Mouse (Mus musculus): ENCODE results near the gene Gpd1. TPM values are rescaled to one million over a fixed set of nuclear protein-coding genes. Genes with fewer than 3 reads are reported as not detected.

The Gpd1 gene
- polyA plus RNA-seq, 1 experiment from 2014 or later: 33.0 TPM

DNA sequence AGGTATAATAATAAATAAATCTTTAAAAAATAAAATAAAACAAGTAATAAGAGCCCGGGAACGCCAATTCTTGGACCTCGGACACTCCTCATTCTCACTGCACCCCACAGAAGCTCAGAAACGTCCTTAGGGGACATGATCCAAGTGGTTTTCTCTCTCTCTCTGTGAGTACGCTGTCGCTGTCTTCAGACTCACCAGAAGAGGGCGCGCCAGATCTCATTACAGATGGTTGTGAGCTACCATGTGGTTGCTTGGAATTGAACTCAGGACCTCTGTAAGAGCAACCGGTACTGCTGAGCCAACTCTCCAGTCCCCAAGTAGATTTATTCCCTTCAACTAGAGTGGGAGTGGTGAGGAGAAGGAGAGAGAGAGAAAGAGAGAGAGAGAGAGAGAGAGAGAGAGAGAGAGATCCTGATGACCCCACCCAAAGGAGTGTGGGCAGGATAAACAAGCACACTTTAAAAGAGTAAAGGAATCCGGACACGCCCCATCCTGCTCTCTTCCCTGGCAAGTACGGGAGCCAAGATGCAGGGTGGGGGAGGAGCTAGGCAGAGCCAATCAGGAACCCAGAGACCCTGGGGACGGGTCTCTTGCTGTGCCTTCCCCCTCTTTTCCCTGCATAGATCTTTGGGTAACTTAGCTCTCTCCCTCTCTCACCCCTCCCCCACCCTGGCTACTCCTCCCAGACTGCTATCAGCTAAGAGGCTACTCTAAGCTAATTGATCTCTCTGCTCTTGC lies 39.1 kb upstream of the Gpd1 start:
- 0 out of 2 replicates have a peak, but pooled peaks have one; percentile 50 for ATAC-seq
- Histone ChIP-seq H3K4me3 (ENCODE audit: low read length) (no peak overlapping the region), H3K36me3 (ENCODE audit: control insufficient read depth, insufficient read depth, low read length) (no peaks in the 10 kb centered on the region), H3K9ac (ENCODE audit: low read depth, low read length) (no peak overlapping the region), H3K4me1 (ENCODE audit: control insufficient read depth, insufficient read depth, low read length) (0 out of 2 replicates have a peak, but pooled peaks cover 2% of the 10 kb centered on the region), H3K27me3 (replicated peaks; ENCODE audit: control insufficient read depth, insufficient read depth, low read length) (peaks cover 3% of the 10 kb centered on the region; the same call in 1 of the 2 replicates), H3K9me3 (ENCODE audit: control insufficient read depth, low read length) (no peaks in the 10 kb centered on the region), H3K27ac (ENCODE audit: low read length) (no peak overlapping the region), H3K4me2 (ENCODE audit: low read depth, low read length) (no peak overlapping the region)
- WGBS: 12% methylated on average over 13 of the region's 13 CpGs

DNA sequence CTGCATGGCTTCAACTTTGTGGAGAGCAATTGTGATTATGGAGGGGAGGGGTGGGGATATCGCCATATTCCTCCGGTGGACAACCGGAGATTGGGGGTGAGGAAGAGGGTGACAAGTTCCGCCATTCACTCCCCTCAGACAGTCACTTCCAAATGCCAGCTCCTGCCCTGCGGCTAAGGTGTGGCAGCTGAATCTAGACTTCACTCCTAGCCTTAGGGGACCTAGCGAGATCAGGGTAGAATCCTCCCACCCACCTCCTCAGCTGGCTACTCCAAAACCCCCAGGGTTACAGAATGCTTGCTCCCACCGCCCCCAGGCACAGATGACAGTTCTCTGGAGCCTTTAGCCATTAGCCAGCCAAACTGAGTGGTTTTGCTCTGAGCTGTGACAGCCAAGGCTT lies 38.3 kb upstream of the Gpd1 start:
- Histone ChIP-seq H3K4me3 (ENCODE audit: low read length) (no peak overlapping the region), H3K27me3 (replicated peaks; ENCODE audit: control insufficient read depth, insufficient read depth, low read length) (no peaks in the 10 kb centered on the region), H3K9ac (ENCODE audit: low read depth, low read length) (no peak overlapping the region), H3K36me3 (ENCODE audit: control insufficient read depth, insufficient read depth, low read length) (no peaks in the 10 kb centered on the region), H3K27ac (ENCODE audit: low read length) (no peak overlapping the region), H3K9me3 (ENCODE audit: control insufficient read depth, low read length) (no peaks in the 10 kb centered on the region), H3K4me2 (ENCODE audit: low read depth, low read length) (no peak overlapping the region), H3K4me1 (ENCODE audit: control insufficient read depth, insufficient read depth, low read length) (0 out of 2 replicates have a peak, but pooled peaks cover 2% of the 10 kb centered on the region)
- WGBS: 66% methylated on average over 7 of the region's 7 CpGs
- ATAC-seq: no peak

DNA sequence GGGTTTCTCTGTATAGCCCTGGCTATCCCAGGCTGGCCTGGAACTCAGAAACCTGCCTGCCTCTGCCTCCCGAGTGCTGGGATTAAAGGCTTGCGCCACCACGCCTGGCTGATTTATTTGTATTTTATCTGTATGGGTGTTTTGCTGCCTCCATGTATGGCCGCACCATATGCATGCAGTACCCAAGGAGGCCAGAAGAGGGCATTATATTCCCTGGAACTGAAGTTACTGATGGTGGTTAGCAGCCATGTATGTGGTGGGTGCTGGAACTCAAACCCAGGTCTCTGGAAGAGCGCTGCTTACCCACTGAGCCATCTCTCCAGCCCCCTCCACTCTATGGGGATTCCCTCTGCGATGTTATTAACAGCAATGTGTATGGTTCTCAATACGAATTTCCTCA lies 34.4 kb upstream of the Gpd1 start:
- 87% methylated on average over 7 of the region's 7 CpGs for WGBS

DNA sequence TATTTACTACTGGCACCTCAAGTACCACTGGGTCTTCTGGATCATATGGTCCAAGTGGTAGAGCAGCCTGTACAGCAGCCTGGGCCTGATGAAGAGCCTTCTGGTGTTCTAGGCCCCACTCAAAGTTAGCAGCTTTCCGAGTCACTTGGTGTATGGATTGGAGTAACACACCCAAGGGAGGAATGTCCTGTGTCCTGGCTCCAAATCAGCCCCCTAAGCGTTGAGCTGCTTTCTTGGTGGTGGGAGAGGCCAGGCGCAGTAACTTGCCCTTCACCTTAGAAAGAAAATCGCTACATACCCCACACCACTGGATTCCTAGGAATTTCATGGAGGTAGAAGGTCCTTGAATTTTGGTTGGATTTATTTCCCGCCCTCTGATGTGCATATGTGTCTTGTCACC lies 33.2 kb upstream of the Gpd1 start:
- ATAC-seq: no peak
- no peaks in the 10 kb centered on the region for H3K9me3 ChIP-seq (ENCODE audit: control insufficient read depth, low read length)

More for the DNA sequence above, 34.4 kb upstream of the Gpd1 start:
- no peak for ATAC-seq
- Histone ChIP-seq H3K36me3 (ENCODE audit: control insufficient read depth, insufficient read depth, low read length) (no peaks in the 10 kb centered on the region), H3K4me2 (ENCODE audit: low read depth, low read length) (no peak overlapping the region), H3K9me3 (ENCODE audit: control insufficient read depth, low read length) (no peaks in the 10 kb centered on the region), H3K9ac (ENCODE audit: low read depth, low read length) (no peak overlapping the region), H3K4me1 (ENCODE audit: control insufficient read depth, insufficient read depth, low read length) (0 out of 2 replicates have a peak, but pooled peaks cover 2% of the 10 kb centered on the region), H3K27me3 (replicated peaks; ENCODE audit: control insufficient read depth, insufficient read depth, low read length) (no peaks in the 10 kb centered on the region), H3K27ac (ENCODE audit: low read length) (no peak overlapping the region), H3K4me3 (ENCODE audit: low read length) (no peak overlapping the region)

DNA sequence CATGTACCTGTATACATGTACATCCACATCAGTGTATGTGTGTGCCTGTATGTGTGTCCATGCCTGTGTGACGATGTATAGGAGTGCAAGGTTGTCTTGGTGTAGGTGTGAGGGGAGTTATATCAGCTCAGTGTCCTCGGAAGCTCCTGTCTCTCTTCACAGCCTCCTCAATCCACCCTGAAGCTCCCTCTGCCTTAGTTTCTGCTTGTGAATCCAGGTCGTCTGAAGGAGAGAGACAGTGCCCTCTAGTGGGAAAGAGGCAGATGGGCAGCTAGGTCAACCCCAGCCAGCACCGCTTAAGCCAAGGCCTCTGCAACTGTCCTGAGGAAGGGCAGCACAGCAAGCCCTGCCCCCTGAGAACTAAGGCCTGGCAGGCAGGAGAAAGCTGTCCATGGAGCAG lies 28.6 kb upstream of the Gpd1 start:
- Histone ChIP-seq H3K9ac (ENCODE audit: low read depth, low read length) (0 out of 2 replicates have a peak overlapping the region, but pooled peaks have one; percentile 38), H3K4me3 (ENCODE audit: low read length) (no peak overlapping the region), H3K4me1 (ENCODE audit: control insufficient read depth, insufficient read depth, low read length) (no peaks in the 10 kb centered on the region), H3K36me3 (ENCODE audit: control insufficient read depth, insufficient read depth, low read length) (no peaks in the 10 kb centered on the region), H3K9me3 (ENCODE audit: control insufficient read depth, low read length) (no peaks in the 10 kb centered on the region), H3K27ac (ENCODE audit: low read length) (no peak overlapping the region), H3K27me3 (replicated peaks; ENCODE audit: control insufficient read depth, insufficient read depth, low read length) (peaks cover 7% of the 10 kb centered on the region), H3K4me2 (ENCODE audit: low read depth, low read length) (no peak overlapping the region)
- peak; percentile 56 for ATAC-seq
- WGBS: 2% methylated on average over 4 of the region's 4 CpGs

More for the DNA sequence above, 33.2 kb upstream of the Gpd1 start:
- H3K36me3 ChIP-seq (ENCODE audit: control insufficient read depth, insufficient read depth, low read length): no peaks in the 10 kb centered on the region
- no peak overlapping the region for H3K27ac ChIP-seq (ENCODE audit: low read length)
- no peaks in the 10 kb centered on the region for H3K27me3 ChIP-seq (replicated peaks; ENCODE audit: control insufficient read depth, insufficient read depth, low read length)
- no peak overlapping the region for H3K4me2 ChIP-seq (ENCODE audit: low read depth, low read length)
- 92% methylated on average over 5 of the region's 5 CpGs for WGBS
- no peak overlapping the region for H3K9ac ChIP-seq (ENCODE audit: low read depth, low read length)
- no peak overlapping the region for H3K4me3 ChIP-seq (ENCODE audit: low read length)
- no peaks in the 10 kb centered on the region for H3K4me1 ChIP-seq (ENCODE audit: control insufficient read depth, insufficient read depth, low read length)

DNA sequence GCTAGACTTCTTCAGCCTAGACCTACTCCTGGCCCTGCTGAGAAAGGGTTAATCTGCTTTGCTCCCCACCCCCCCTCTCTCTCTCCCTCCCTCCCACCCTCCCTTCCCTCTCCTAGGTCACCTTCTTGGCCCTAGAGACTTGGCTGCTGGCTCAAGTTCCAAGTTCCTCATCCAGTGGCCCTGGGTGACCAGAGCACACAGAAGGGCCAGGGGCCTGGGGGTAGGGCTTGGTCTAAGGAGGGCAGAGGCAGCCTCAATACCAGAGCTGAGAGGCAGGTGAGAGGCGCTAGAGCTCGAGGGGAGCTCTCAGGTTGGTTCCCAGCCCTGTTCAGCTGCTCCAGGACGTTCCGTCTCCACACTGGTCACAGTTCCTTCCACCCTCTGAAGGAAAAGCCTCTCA lies 26.4 kb upstream of the Gpd1 start:
- H3K27me3 ChIP-seq (replicated peaks; ENCODE audit: control insufficient read depth, insufficient read depth, low read length): peaks cover 7% of the 10 kb centered on the region
- H3K9me3 ChIP-seq (ENCODE audit: control insufficient read depth, low read length): no peaks in the 10 kb centered on the region
- no peak for ATAC-seq
- H3K9ac ChIP-seq (ENCODE audit: low read depth, low read length): no peak overlapping the region
- no peaks in the 10 kb centered on the region for H3K4me1 ChIP-seq (ENCODE audit: control insufficient read depth, insufficient read depth, low read length)
- H3K4me2 ChIP-seq (ENCODE audit: low read depth, low read length): no peak overlapping the region
- H3K36me3 ChIP-seq (ENCODE audit: control insufficient read depth, insufficient read depth, low read length): no peaks in the 10 kb centered on the region
- no peak overlapping the region for H3K4me3 ChIP-seq (ENCODE audit: low read length)
- no peak overlapping the region for H3K27ac ChIP-seq (ENCODE audit: low read length)
- 23% methylated on average over 4 of the region's 4 CpGs for WGBS

DNA sequence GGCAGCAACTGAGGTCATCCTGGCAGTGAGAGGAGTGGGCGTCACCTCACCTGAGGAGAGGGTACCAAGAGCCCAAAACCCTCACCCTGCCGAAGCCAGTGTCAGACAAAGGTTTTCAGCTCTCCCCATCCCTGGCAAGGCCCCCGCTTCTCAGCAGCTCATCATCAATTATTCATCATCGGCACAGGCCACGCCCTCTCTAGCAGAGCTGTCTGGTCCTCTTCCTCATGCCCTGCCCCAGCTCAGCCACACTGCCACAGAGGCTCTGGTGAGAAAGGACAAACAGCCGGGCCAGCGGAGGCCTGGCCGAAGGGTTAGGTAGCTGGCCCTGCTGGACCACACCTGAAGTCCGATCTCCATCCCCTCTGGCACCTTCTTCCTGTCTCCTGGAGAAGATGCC lies 25.3 kb upstream of the Gpd1 start:
- Histone ChIP-seq H3K27ac (ENCODE audit: low read length) (no peak overlapping the region), H3K36me3 (ENCODE audit: control insufficient read depth, insufficient read depth, low read length) (no peaks in the 10 kb centered on the region), H3K9me3 (ENCODE audit: control insufficient read depth, low read length) (no peaks in the 10 kb centered on the region), H3K27me3 (replicated peaks; ENCODE audit: control insufficient read depth, insufficient read depth, low read length) (peaks cover 7% of the 10 kb centered on the region), H3K9ac (ENCODE audit: low read depth, low read length) (no peak overlapping the region), H3K4me3 (ENCODE audit: low read length) (no peak overlapping the region), H3K4me2 (ENCODE audit: low read depth, low read length) (no peak overlapping the region), H3K4me1 (ENCODE audit: control insufficient read depth, insufficient read depth, low read length) (no peaks in the 10 kb centered on the region)
- 44% methylated on average over 9 of the region's 9 CpGs for WGBS
- ATAC-seq: no peak

DNA sequence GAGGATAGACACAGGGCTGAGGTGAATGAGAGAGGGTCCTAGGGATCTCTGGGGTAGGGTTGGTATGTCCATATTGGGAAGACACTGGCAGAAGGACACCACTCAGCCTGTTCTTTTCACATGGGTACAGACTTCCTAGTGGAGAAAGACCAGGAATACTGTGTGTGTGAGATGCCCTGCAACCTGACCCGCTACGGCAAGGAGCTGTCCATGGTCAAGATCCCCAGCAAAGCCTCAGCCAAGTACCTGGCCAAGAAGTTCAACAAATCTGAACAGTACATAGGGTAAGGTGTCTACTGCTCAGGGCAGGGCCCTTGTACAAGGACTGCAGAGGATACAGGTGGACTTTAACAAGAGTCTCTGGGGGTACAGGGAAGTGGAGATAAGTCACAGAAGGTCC lies 20.0 kb upstream of the Gpd1 start:
- no peaks in the 10 kb centered on the region for H3K36me3 ChIP-seq (ENCODE audit: control insufficient read depth, insufficient read depth, low read length)
- H3K9me3 ChIP-seq (ENCODE audit: control insufficient read depth, low read length): no peaks in the 10 kb centered on the region
- H3K4me1 ChIP-seq (ENCODE audit: control insufficient read depth, insufficient read depth, low read length): peaks cover 16% of the 10 kb centered on the region
- H3K27ac ChIP-seq (ENCODE audit: low read length): no peak overlapping the region
- H3K4me2 ChIP-seq (ENCODE audit: low read depth, low read length): no peak overlapping the region
- H3K4me3 ChIP-seq (ENCODE audit: low read length): no peak overlapping the region
- WGBS: 11% methylated on average over 2 of the region's 2 CpGs
- no peak overlapping the region for H3K9ac ChIP-seq (ENCODE audit: low read depth, low read length)
- 0 out of 2 replicates have a peak, but pooled peaks cover 7% of the 10 kb centered on the region for H3K27me3 ChIP-seq (replicated peaks; ENCODE audit: control insufficient read depth, insufficient read depth, low read length)
- no peak for ATAC-seq

DNA sequence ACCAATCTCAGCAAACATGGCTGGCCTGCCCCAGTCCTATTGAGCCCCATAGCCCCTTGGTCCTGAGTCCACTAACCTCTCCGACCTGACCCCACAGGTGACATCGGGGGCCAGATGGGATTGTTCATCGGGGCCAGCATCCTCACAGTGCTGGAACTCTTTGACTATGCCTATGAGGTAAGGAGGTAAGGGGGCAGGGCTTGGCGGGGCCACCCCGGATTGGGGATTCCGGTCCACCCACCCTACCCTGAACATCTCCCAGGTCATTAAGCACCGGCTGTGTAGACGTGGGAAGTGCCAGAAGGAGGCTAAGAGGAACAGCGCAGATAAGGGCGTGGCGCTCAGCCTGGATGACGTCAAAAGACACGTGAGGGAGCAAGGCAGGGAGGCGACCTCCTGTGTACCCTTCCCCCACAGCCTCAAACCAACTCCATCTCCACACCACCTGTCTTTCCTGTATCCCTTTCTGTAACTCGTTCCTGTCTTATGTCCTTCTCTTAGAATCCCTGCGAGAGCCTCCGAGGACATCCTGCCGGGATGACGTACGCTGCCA lies 18.7 kb upstream of the Gpd1 start:
- Histone ChIP-seq H3K4me2 (ENCODE audit: low read depth, low read length) (no peak overlapping the region; the same call in 1 of the 2 replicates), H3K27me3 (replicated peaks; ENCODE audit: control insufficient read depth, insufficient read depth, low read length) (0 out of 2 replicates have a peak, but pooled peaks cover 7% of the 10 kb centered on the region), H3K4me1 (ENCODE audit: control insufficient read depth, insufficient read depth, low read length) (peaks cover 27% of the 10 kb centered on the region), H3K27ac (ENCODE audit: low read length) (no peak overlapping the region), H3K9me3 (ENCODE audit: control insufficient read depth, low read length) (no peaks in the 10 kb centered on the region), H3K4me3 (ENCODE audit: low read length) (no peak overlapping the region), H3K36me3 (ENCODE audit: control insufficient read depth, insufficient read depth, low read length) (no peaks in the 10 kb centered on the region), H3K9ac (ENCODE audit: low read depth, low read length) (0 out of 2 replicates have a peak overlapping the region, but pooled peaks have one; percentile 19)
- WGBS: 37% methylated on average over 20 of the region's 20 CpGs
- ATAC-seq: no peak
